Mouse (Mus musculus) cerebellum, adult 2 months (tissue): ENCODE measurements around the gene Bicdl2.

ENCODE experiments used
- CTCF ChIP-seq: fragments of 200-500 bp; IDR thresholded peaks from 2 replicates; pipeline ENCODE4 v1.5.1; 2011; ENCODE audit warnings: low read depth, mild to moderate bottlenecking, control low read depth, low read length, moderate library complexity, borderline replicate concordance; ENCODE audit not compliant: insufficient read depth
- POLR2A ChIP-seq: fragments of 200-500 bp; IDR thresholded peaks from 2 replicates; pipeline ENCODE4 v1.6.1; 2011; ENCODE audit warnings: low read length, control low read depth, borderline replicate concordance; ENCODE audit not compliant: insufficient read depth

DNA sequence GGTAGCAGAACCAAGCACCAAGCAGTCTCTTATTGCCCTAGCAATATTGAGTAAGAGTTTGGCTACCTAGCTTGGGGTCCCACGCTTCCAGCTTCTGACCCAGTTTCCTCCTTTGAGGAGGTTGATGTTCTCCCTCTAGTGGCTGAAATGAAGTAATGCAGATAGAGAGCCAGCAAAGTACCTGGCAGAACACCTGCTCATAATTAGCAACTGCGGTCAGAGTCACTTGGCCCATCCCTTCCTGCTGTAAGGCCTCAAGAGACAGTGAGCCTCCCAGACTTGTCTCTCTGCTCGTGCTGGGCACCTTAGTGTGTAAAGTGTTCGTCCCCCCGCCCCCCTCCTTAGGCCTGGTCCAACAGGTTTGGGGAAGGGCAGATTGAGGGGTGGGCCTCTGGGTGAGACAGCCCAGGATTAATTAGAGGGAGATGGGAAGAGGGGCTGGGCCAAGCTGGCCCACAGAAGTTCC, 4.3 kb downstream of the Bicdl2 start:
- TF ChIP-seq CTCF (peak; percentile 74; the same call in 1 of the 2 replicates), POLR2A (no peak)
